In the genomic region with DNA sequence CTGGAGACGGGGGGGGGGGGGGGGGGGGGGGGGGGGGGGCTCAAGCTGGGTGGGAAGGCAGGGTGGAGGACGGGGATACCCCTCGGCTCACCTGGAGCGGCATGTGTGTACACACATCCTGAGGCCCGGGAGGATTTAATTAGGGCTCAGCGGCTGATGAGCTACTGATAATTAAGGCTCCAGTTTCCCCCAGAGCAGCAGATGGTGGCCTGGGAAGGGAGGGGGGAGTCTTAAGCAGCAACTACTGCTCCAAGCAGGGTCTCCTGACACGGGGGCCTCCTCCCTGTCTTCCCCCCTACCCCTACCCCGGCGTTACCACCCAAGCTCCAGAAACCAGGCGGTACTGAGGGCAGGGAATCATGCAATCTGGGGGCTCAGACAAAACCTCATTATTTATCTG, we compare ENCODE assay signal across 17 mouse cellular contexts. TPM values are rescaled to one million over a fixed set of nuclear protein-coding genes. Genes with fewer than 3 reads are reported as not detected.
A peak's percentile ranks its signal among the peaks of the same experiment; 100 is the strongest.
DNase-seq lines count a peak whose midpoint lies in the region; ATAC-seq and TF ChIP-seq lines count a peak whose summit lies in the region.
"Had no signal": no experiment of that assay in that cellular context is flagged by ENCODE, and none has a peak within 500 bp of the region (broad histone marks: within the 10 kb centered on the region; RNA-seq: fewer than 3 reads in every experiment).

No protein-coding gene starts in this region.

- H3K36me3 ChIP-seq in embryonic facial prominence, embryonic 15.5 days: no peaks in the 10 kb centered on the region
- peaks cover 4% of the 10 kb centered on the region; the same call in 1 of the 2 replicates for H3K36me3 ChIP-seq in hindbrain, embryonic 11.5 days (ENCODE audit: control insufficient read depth, insufficient read depth, low read length)
- H3K36me3 ChIP-seq in midbrain, postnatal 0 days (ENCODE audit: insufficient read depth, low read length): no peaks in the 10 kb centered on the region
- H3K36me3 ChIP-seq in heart, embryonic 10.5 days: no peaks in the 10 kb centered on the region
- H3K36me3 ChIP-seq: limb, embryonic 13.5 days had no signal

- DNase-seq in gastrocnemius, adult 2 months: peak; percentile 9
- no peak for DNase-seq in gastrocnemius, adult 18-20 months (ENCODE audit: low spot score)
- peak; percentile 44 for DNase-seq in hindbrain, embryonic 11.5 days (ENCODE audit: low spot score)
- peak; percentile 61 for DNase-seq in midbrain, postnatal 0 days (ENCODE audit: low spot score)
- no peak for DNase-seq in kidney, adult 8-10 months
- DNase-seq in heart, embryonic 10.5 days (ENCODE audit: low spot score): no peak
- DNase-seq: adrenal gland, postnatal 14 days; cerebellum, postnatal 36 days; heart, postnatal 36 days; kidney, adult 2 months; layer of hippocampus, postnatal 36 days; lung, postnatal 36 days had no signal

- H3K4me2 ChIP-seq in embryonic facial prominence, embryonic 15.5 days (replicated peaks): no peak overlapping the region
- H3K4me2 ChIP-seq in hindbrain, embryonic 11.5 days (replicated peaks; ENCODE audit: low read depth, low read length): no peak overlapping the region
- no peak overlapping the region for H3K4me2 ChIP-seq in midbrain, postnatal 0 days (ENCODE audit: low read depth, low read length, poor library complexity, severe bottlenecking)
- H3K4me2 ChIP-seq: heart, embryonic 11.5 days; limb, embryonic 13.5 days had no signal

- H3K4me1 ChIP-seq in embryonic facial prominence, embryonic 15.5 days: peaks cover 4% of the 10 kb centered on the region; the same call in 1 of the 2 replicates
- peaks cover 2% of the 10 kb centered on the region for H3K4me1 ChIP-seq in hindbrain, embryonic 11.5 days (replicated peaks; ENCODE audit: control insufficient read depth, insufficient read depth, low read length)
- H3K4me1 ChIP-seq in midbrain, postnatal 0 days (ENCODE audit: insufficient read depth, low read length): no peaks in the 10 kb centered on the region
- H3K4me1 ChIP-seq in heart, embryonic 10.5 days: 0 out of 2 replicates have a peak, but pooled peaks cover 2% of the 10 kb centered on the region

- 12% methylated on average over 9 of the region's 10 CpGs for WGBS in embryonic facial prominence, embryonic 15.5 days
- 46% methylated on average over 9 of the region's 10 CpGs for WGBS in hindbrain, embryonic 11.5 days
- WGBS in midbrain, postnatal 0 days: 23% methylated on average over 9 of the region's 10 CpGs
- WGBS in heart, embryonic 10.5 days: 31% methylated on average over 9 of the region's 10 CpGs

- H3K4me3 ChIP-seq in gastrocnemius, adult 2 months: no peak overlapping the region
- H3K4me3 ChIP-seq in embryonic facial prominence, embryonic 15.5 days (replicated peaks): no peak overlapping the region
- H3K4me3 ChIP-seq in hindbrain, embryonic 11.5 days (ENCODE audit: low read depth, low read length): no peak overlapping the region
- no peak overlapping the region for H3K4me3 ChIP-seq in midbrain, postnatal 0 days (ENCODE audit: low read depth, low read length)
- H3K4me3 ChIP-seq in heart, embryonic 10.5 days: no peak overlapping the region
- H3K4me3 ChIP-seq: limb, embryonic 13.5 days had no signal

- H3K27ac ChIP-seq in gastrocnemius, adult 2 months: no peak overlapping the region
- H3K27ac ChIP-seq in embryonic facial prominence, embryonic 15.5 days (replicated peaks): no peak overlapping the region
- H3K27ac ChIP-seq in hindbrain, embryonic 11.5 days (ENCODE audit: low read depth, low read length): peak overlapping the region; percentile 54; the same call in 1 of the 2 replicates
- H3K27ac ChIP-seq in midbrain, postnatal 0 days (ENCODE audit: low read depth, low read length): no peak overlapping the region
- no peak overlapping the region for H3K27ac ChIP-seq in heart, embryonic 10.5 days
- H3K27ac ChIP-seq: limb, embryonic 13.5 days had no signal

- H3K27me3 ChIP-seq in embryonic facial prominence, embryonic 15.5 days: no peaks in the 10 kb centered on the region
- H3K27me3 ChIP-seq in hindbrain, embryonic 11.5 days (ENCODE audit: control insufficient read depth, insufficient read depth, low read length): no peaks in the 10 kb centered on the region
- H3K27me3 ChIP-seq in midbrain, postnatal 0 days (ENCODE audit: insufficient read depth, low read length): no peaks in the 10 kb centered on the region
- peaks cover 18% of the 10 kb centered on the region; the same call in 1 of the 2 replicates for H3K27me3 ChIP-seq in heart, embryonic 10.5 days (ENCODE audit: insufficient read depth, poor library complexity, severe bottlenecking)

- no peak overlapping the region for H3K9ac ChIP-seq in embryonic facial prominence, embryonic 15.5 days
- no peak overlapping the region for H3K9ac ChIP-seq in hindbrain, embryonic 11.5 days (ENCODE audit: low read depth, low read length)
- no peak overlapping the region for H3K9ac ChIP-seq in midbrain, postnatal 0 days (replicated peaks; ENCODE audit: low read length, poor library complexity, severe bottlenecking)
- H3K9ac ChIP-seq: limb, embryonic 13.5 days had no signal

- 0 out of 2 replicates have a peak, but pooled peaks have one; percentile 9 for ATAC-seq in embryonic facial prominence, embryonic 15.5 days (ENCODE audit: insufficient number of reproducible peaks, low FRiP score, low TSS enrichment, low read depth)
- ATAC-seq in hindbrain, embryonic 11.5 days (ENCODE audit: low FRiP score): peak; percentile 73
- ATAC-seq in midbrain, postnatal 0 days (ENCODE audit: low FRiP score): no peak
- ATAC-seq in activated CD4-positive, CD25-positive, alpha-beta regulatory T cell, adult 4 months: no peak

- intact Hi-C loops in gastrocnemius, adult 2 months (cut with DNase I): no loop called here

- no peaks in the 10 kb centered on the region for H3K9me3 ChIP-seq in embryonic facial prominence, embryonic 15.5 days (replicated peaks)
- no peaks in the 10 kb centered on the region for H3K9me3 ChIP-seq in hindbrain, embryonic 11.5 days (ENCODE audit: control insufficient read depth, low read length)
- H3K9me3 ChIP-seq in midbrain, postnatal 0 days (ENCODE audit: low read length): no peaks in the 10 kb centered on the region
- H3K9me3 ChIP-seq in heart, embryonic 10.5 days: no peaks in the 10 kb centered on the region
- H3K9me3 ChIP-seq: limb, embryonic 13.5 days had no signal

- TF ChIP-seq CTCF in gastrocnemius, adult 2 months (IDR thresholded peaks at IDR 0.05): no peak
- TF ChIP-seq CTCF in midbrain, postnatal 0 days (IDR thresholded peaks at IDR 0.05): no peak

RNA-seq across cellular contexts. Expression of gene Mfng, which starts 10.1 kb away (rescaled TPM):
- 1 to 10 TPM; 2.6 to 3.1 TPM for total RNA-seq in gastrocnemius, adult 2 months (2021)
- 1 to 10 TPM; 1.8 to 3.6 TPM for total RNA-seq in gastrocnemius, adult 18-20 months (2021)
- 21.3 and 22.8 TPM in 2 replicates for polyA plus RNA-seq in embryonic facial prominence, embryonic 15.5 days (2015; fragmentation: Nextera tagmentation; extraction: Ambion mirVana)
- polyA plus RNA-seq in hindbrain, embryonic 11.5 days (2014; fragmentation: Nextera tagmentation; extraction: Ambion mirVana): 34.6 and 34.7 TPM in 2 replicates
- total RNA-seq in midbrain, postnatal 0 days (2014; rRNA removed): 4.6 and 6.9 TPM in 2 replicates
- 7.6 and 8.1 TPM in 2 replicates for polyA plus RNA-seq in midbrain, postnatal 0 days (2015; fragmentation: Nextera tagmentation; extraction: Ambion mirVana)
- polyA plus RNA-seq in activated CD4-positive, CD25-positive, alpha-beta regulatory T cell, adult 4 months (2017; shearing (Covaris generic)): 10 to 100 TPM; 47.5 to 55.4 TPM
- polyA plus RNA-seq in heart, embryonic 10.5 days (2016; fragmentation: Nextera tagmentation; extraction: Ambion mirVana): 5.5 and 10.3 TPM in 2 replicates

RNA-seq across cellular contexts. Expression of gene Card10, which starts 39.6 kb away (rescaled TPM):
- 1 to 10 TPM; 6.1 to 6.8 TPM for total RNA-seq in gastrocnemius, adult 2 months (2021)
- 1 to 10 TPM; 4.1 to 6.5 TPM for total RNA-seq in gastrocnemius, adult 18-20 months (2021)
- 4.3 TPM in 2 replicates for polyA plus RNA-seq in embryonic facial prominence, embryonic 15.5 days (2015; fragmentation: Nextera tagmentation; extraction: Ambion mirVana)
- 1.8 and 2.4 TPM in 2 replicates for polyA plus RNA-seq in hindbrain, embryonic 11.5 days (2014; fragmentation: Nextera tagmentation; extraction: Ambion mirVana)
- 0.71 and 1.6 TPM in 2 replicates for total RNA-seq in midbrain, postnatal 0 days (2014; rRNA removed)
- 2.2 and 2.5 TPM in 2 replicates for polyA plus RNA-seq in midbrain, postnatal 0 days (2015; fragmentation: Nextera tagmentation; extraction: Ambion mirVana)
- polyA plus RNA-seq in activated CD4-positive, CD25-positive, alpha-beta regulatory T cell, adult 4 months (2017; shearing (Covaris generic)): not detected
- 3.5 and 4.0 TPM in 2 replicates for polyA plus RNA-seq in heart, embryonic 10.5 days (2016; fragmentation: Nextera tagmentation; extraction: Ambion mirVana)

RNA-seq across cellular contexts. Expression of gene Elfn2, which starts 44.6 kb away (rescaled TPM):
- total RNA-seq in gastrocnemius, adult 2 months (2021): under 1 TPM in 1 of 2 experiments, not detected in 1; 0.03 TPM
- under 1 TPM; 0.02 to 0.05 TPM for total RNA-seq in gastrocnemius, adult 18-20 months (2021)
- polyA plus RNA-seq in embryonic facial prominence, embryonic 15.5 days (2015; fragmentation: Nextera tagmentation; extraction: Ambion mirVana): 0.09 and 0.21 TPM in 2 replicates
- 0.60 and 0.85 TPM in 2 replicates for polyA plus RNA-seq in hindbrain, embryonic 11.5 days (2014; fragmentation: Nextera tagmentation; extraction: Ambion mirVana)
- total RNA-seq in midbrain, postnatal 0 days (2014; rRNA removed): 44.6 and 52.1 TPM in 2 replicates
- 10.2 and 10.7 TPM in 2 replicates for polyA plus RNA-seq in midbrain, postnatal 0 days (2015; fragmentation: Nextera tagmentation; extraction: Ambion mirVana)
- not detected for polyA plus RNA-seq in activated CD4-positive, CD25-positive, alpha-beta regulatory T cell, adult 4 months (2017; shearing (Covaris generic))
- 0.02 TPM in 1 of 2 replicates, not detected in the other for polyA plus RNA-seq in heart, embryonic 10.5 days (2016; fragmentation: Nextera tagmentation; extraction: Ambion mirVana)
- polyA plus RNA-seq: heart, embryonic 11.5 days; liver, embryonic 16.5 days had no signal

Comparison
In these comparisons a context has a peak if more than half of its experiments do, and no peak if none do; other contexts are left out.
1. DNase-seq: peak in gastrocnemius, adult 2 months (single experiment), hindbrain, embryonic 11.5 days (single experiment) and midbrain, postnatal 0 days (single experiment); none in gastrocnemius, adult 18-20 months (single experiment), kidney, adult 8-10 months (0 of 2) and heart, embryonic 10.5 days (single experiment).
2. ATAC-seq: peak in embryonic facial prominence, embryonic 15.5 days (single experiment) and hindbrain, embryonic 11.5 days (single experiment); none in midbrain, postnatal 0 days (single experiment) and activated CD4-positive, CD25-positive, alpha-beta regulatory T cell, adult 4 months (single experiment).